Mouse (Mus musculus) left cerebral cortex, postnatal 4 days (tissue): Measurements from ENCODE around the gene Sco2. TPM values are rescaled to one million over a fixed set of nuclear protein-coding genes. Genes with fewer than 3 reads are reported as not detected.

ENCODE experiments used
- DNase-seq: peaks from one replicate; pipeline ENCODE4 v3.0.0-alpha.2; 2022
- intact Hi-C: fragments of 180-260 bp; cut with DNase I; formaldehyde crosslinking; loops from one replicate; pipeline ENCODE4 v1.15.1; 2025
- total RNA-seq, 2 experiments: library from RNA; stranded (reverse); gene quantifications; 2 replicates each; pipeline ENCODE4 v1.2.3; 2021

Sco2 gene
- total RNA-seq, 2 experiments from 2014 or later: 25.0 to 28.7 TPM

DNA sequence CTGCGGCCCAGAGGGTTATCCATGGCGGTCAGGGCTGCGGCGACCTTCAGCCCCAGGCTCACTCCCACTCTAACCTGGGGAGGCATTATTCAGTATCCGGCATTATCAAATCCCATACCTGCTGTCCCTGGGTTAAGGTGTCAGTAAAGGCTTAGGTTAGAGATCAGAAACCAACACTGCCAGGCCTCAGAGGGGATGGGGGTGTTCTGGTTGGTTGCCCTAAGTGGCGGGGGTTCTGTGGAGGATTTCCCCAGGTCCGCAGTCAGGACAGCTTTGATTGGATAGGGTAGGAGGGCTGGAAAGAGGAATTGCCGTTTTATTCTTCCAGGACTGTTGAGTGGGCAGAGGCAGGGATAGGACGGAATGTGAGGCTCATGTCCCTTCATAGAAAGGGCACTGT lies 694 bp upstream of the Sco2 start:
- intact Hi-C loops: no loop called here
- DNase-seq: no peak

DNA sequence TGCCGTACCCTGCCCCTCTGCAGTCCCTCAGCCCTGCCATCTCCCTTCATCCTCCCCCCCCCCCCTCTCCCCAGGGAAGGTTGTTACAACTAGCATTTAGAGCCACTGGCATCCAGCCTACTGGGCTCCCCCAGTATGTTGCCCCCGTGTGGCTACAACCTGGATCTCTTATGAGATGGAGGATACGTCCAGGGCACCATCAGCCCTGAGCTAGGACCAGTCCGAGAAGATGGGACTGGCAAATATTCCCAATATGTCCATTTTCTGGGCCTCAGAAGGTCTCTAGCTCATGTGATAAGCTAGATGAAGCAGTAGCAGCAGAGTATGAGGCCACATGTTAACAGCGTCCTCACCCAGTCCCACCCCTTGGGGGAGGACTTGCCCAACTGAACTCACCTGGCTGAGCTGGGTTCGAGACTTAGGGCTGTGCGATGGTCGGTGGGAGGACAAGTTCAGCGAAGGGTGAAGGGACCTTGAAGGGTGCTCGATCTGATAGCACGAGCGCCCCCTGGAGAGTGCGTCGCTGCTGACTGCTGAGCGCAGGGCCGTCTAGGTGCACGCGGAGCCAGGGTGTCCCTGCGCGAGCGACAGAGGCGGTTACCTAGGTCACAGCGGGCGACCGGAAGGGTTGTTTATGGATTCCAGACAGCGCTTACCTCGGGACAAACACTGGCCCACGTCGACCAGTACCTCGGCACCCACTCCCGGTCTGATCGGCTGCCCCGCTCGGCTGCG lies 452 bp downstream of the Sco2 start:
- DNase-seq: peak; percentile 81
- intact Hi-C loops: no loop called here

DNA sequence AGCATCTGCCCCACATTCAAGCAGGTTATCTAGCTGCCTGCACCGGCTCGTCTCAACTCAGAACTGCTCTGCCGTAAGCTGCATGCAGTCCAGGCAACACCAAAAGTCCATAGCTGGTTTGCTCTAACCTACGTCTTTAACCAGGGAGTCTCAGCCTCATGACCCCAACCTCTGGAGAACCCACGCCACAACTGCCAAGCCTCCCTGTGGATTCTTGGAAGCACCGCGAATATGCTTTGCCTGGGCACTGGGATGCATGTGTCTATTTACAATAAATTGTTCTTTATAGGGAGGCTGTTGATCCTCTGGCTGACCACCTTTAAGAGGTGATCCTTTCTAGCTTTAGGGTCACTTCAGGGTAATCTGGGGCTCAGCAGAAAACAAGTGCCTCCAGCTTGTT lies 1.1 kb downstream of the Sco2 start:
- intact Hi-C loops: no loop called here
- DNase-seq: no peak

DNA sequence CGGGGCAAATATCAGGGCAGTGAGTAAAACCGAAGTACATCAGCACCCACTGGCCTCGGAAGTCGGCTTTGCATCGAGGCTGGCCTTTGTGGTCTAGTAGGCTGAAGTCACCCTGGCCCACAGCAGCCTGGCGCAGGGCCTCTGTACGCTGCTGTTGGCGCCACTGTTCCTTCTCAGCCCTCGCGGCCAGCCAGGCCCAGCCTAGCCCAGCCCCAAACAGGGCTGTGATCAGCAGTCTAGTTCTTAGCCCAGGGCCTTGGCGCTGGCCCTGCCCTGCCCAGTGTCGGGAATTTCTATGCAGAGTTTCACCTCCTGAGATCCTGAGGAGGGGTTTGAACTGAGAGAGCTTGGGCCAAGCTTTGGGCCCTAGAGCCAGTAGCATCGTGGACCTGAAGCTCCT lies 1.6 kb downstream of the Sco2 start:
- intact Hi-C loops: no loop called here
- no peak for DNase-seq

DNA sequence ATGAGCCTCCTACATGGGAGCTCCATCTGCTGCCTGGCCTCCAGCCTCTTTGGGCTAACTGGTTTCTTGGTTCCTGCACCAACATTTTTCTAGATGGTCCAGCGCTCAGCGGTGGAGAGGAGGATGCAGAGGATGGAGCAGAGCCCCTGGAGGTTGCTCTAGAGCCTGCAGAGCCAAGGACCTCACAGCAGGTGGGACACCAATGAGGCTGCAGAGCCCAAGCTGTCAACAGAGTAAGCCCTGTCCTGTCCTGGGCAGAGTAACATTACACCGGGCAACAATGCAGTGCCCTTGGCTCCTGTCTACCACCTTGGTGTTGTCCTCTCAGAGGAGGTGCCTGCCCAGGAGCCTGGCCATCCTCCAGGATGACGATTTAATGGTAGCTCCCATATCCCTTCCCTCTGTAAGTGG lies 8.5 kb downstream of the Sco2 start:
- intact Hi-C loops: no loop called here

DNA sequence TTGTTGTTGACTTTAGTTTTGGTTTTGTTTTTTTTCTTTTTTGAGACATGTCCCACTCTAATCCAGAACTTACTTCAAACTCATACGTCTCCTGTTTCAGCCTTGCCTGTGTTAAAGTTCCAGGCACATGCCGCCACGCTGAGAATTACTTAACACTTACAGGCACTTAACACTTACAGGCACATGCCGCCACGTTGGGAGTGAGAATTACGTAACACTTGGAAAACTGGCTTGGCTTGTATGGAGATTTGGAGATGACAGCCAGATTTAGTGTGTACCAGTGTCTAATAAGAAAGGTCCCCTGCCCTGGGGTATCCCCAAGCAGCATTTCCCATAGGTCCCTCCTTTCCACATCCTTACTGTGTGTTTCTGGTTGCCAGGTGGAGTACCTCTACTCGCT lies 10.6 kb downstream of the Sco2 start:
- intact Hi-C loops: no loop called here
- no peak for DNase-seq

More for the DNA sequence above, 8.5 kb downstream of the Sco2 start:
- no peak for DNase-seq

DNA sequence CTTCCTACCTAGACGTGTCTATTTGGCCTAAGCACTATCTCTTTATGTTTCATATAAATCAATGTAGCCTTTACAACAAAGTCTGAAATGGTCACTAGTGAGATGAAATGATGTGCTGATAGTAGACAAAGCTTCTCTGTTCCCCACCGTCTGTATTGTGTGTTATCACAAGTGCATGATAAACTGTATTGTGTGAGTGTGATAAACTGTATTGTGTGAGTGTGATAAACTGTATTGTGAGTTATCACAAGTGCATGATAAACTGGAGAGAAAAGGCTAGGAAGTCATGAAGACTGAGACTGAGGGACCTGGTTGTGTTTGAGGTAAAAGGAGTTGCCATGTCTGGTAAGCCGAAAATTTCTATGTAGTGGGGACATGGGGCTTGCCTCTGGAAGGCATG lies 14.9 kb downstream of the Sco2 start:
- no peak for DNase-seq
- intact Hi-C loops: no loop called here

DNA sequence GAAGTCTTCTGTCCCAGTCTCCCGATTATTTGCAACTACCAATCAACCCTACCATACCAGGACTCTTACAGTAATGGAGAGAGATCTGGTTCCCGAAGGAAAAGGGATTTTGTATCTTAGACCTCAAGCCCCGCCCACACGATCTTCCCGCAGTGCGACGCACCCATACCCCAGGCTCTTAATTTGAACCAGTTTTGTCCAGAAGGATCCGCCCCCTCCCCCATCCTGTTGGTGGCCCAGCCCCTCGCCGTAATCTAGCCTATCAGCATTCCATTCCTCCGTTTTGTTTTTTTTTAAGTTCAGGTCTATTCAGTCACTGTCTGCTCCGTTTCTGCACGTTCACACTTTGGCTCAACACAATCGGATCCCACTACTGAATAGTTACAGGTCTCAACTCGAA lies 17.3 kb downstream of the Sco2 start:
- DNase-seq: peak; percentile 90
- intact Hi-C loops: no loop called here

DNA sequence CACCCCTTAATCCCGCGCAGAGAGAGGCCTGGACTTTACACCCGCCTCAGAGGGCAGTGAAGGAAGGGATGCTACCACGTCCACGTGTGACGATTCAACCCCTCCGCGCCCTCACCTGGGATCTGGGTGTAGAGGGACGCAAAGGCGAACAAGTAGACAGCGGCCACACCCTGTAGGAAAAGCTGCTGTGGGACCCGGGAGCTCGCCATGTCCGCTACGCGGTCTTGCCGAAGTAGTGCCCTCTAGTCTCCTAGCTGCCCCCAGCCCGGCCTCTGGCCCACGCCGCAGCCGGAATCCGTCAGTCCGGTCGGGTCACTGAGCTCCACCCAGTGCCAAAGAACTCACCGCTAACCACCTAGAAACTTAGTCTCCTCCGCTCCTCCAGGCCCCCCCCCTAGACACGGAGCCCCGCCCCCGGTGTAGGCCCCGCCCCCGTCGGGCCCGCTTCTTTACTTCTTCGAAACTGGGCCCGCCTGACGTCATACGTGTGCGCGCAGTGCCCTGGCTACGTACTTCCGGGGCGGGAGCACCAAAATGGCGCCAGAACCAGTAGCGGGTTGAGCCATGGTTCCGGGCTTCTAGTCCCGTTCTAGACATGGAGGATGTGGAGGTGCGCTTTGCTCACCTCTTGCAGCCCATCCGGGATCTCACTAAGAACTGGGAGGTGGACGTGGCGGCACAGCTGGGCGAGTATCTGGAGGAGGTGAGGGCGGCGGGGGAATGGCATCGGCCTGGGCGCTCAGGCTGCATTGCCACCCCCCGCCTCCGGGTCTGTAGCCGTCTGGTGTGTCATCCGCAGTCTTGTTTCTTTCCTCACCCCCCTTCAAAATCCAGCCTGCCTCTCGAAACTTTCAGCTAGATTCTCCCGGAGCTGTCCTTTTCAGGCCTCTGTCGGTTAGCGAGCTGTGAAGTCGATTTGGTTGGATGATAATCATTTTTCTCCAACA lies 18.1 kb downstream of the Sco2 start, which contains the start of the genes Lmf2 and Ncaph2:
Gene Lmf2, minus strand, starts transcription at position 419 of the 947 bp plus-strand sequence.
Gene Ncaph2, plus strand, starts transcription at position 479 of the 947 bp plus-strand sequence.
- peak; percentile 96 for DNase-seq
- intact Hi-C loops: no loop called here

DNA sequence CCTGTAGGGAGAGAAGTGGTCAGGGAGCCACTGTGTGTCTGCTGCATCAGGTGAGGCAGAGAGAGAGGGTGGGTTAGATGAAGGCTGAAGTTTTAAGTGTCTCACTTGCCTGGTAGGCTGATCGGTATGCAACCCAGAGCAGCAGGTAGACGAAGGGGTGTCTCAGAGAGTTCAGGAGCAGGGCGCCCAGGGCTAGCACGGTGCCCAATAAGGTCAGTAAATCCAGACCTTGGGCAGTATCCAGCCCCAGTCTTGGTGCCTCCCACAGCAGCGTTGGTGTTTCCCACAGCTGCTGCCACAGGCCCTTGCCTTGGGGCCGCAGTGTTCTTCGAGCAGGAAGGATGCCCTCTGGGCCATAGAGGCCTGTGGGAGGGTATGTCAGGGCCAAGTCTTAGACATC lies 19.2 kb downstream of the Sco2 start:
- intact Hi-C loops: no loop called here

DNA sequence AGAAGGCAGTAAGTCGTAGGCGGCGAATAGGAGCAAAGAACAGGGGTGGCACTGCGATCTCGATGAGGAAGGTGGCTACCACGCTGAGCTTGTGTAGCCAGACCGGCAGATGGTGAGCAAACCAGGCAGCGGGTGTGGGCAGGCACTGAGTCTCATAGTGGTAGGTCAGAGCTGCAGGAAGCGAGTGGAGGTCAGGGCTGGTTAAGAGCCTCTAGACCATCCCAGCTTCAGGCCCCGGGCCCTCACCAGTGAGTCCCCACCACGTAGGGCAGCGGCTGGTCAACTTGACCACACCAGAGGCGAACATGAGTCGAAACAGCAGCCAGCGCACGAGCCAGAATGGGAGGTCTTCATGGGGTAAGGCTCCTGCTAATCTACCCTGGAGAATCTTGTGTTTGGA lies 19.8 kb downstream of the Sco2 start:
- intact Hi-C loops: no loop called here
- no peak for DNase-seq

More for the DNA sequence above, 19.2 kb downstream of the Sco2 start:
- DNase-seq: no peak

DNA sequence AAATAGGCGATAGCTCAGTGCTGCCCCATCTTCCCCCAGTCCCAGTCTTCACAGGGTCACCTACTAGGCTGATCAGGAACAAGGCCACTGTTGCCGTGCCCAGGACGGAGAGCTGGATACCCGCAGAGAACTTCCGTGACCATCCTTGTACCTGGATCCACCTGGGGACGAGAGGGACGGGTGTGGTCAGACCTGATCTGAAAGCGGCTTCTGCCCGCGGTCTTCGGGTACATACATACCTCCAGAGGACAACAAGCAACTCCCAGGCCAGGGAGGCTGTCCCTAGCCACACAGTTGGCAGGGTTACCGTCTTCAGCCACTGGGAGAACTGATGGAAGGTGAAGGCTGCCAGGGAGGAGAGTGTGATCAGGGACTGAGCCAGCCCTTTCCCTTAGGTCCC lies 20.9 kb downstream of the Sco2 start:
- DNase-seq: no peak
- intact Hi-C loops: no loop called here

DNA sequence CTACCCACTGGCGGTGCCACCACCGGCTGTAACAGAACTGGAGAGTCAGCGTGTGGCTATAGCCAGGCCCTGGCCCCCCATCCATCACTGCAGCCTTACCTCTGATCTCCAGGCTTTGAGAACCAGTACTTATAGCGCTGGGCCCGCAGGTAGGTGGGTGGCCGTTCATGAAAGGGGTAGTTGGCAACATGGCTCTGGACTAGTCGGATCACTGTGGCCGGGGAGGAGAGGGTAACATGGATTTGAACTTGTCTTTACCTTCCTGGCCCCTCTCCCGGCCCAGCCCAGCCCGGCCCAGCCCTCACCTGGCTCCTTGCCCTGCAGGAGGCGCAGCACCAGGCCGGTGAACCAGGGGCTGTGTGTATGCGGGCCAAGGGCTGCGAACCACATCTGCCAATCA lies 21.6 kb downstream of the Sco2 start:
- no peak for DNase-seq
- intact Hi-C loops: no loop called here

DNA sequence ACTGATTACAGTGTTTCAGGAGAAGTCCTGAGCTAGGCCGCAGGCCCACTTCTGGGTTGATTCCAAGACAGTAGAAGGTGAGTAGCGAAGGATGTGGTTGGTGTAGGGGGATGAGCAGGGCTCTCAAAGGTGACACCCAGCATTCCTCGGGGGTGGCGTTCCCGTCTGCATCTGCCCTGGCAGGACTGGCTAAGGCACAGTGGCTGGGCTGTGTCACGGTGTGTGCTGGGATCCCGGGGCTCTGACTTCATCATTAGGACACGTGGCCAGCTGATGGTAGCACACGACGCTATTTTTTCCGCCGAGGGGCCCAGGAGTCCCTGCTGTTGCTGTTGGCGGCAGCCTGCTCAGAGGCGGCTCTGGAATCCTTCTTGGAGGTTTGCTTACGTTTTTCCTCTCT lies 22.3 kb downstream of the Sco2 start:
- intact Hi-C loops: no loop called here
- DNase-seq: no peak

DNA sequence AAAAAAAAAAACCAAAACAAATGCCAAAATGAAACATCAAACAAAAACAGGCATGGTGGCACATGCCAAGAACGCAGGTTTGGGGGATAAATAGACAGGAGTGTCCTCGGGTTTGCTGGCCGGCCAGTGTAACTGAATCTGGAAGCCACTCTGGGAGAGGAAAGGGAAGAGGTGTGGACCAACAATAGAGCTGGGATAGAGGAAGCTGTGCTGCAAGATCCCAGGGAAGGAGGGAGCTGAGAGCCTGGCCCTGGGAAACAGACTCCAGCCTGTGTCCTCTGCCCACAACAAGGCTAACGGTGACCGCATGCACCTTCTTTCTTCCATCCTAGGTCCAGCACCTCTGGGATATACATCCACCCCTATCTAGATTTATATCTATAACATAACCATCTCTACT lies 23.2 kb downstream of the Sco2 start:
- no peak for DNase-seq
- intact Hi-C loops: no loop called here

DNA sequence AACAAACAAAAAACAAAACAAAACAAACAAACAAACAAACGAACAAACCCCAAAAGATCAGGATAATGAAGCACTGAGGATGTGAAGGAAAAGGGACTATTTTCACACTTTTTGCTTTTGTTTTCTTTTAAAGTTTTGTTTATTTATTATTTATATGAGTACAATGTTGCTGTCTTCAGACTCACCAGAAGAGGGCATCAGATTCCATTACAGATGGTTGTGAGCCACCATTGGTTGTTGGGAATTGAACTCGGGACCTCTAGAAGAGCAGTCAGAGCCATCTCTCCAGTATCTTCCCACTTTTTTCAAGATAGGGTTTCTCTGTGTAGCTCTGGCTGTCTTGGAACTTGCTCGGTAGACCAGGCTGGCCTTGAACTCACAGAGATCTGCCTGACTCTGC lies 30.3 kb downstream of the Sco2 start:
- intact Hi-C loops: no loop called here
- DNase-seq: no peak

DNA sequence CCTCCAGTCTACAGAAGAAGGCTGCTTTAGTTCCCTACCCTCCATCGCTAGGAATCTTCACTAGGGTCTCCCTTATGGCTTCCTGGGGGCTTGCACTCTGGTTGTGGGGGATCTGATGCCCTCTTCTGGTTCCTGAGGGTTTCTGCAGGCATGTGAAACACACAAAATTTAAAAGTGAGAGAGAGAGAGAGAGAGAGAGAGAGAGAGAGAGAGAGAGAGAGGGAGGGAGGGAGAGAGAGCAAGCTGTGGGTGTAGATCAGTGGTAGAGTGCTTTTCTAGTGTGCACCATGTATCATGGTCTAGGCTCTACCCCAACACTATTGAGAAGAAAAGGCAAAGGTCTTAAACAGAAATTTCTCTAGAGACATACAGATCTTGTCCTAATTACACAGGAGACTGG lies 32.0 kb downstream of the Sco2 start:
- no peak for DNase-seq
- intact Hi-C loops: no loop called here

DNA sequence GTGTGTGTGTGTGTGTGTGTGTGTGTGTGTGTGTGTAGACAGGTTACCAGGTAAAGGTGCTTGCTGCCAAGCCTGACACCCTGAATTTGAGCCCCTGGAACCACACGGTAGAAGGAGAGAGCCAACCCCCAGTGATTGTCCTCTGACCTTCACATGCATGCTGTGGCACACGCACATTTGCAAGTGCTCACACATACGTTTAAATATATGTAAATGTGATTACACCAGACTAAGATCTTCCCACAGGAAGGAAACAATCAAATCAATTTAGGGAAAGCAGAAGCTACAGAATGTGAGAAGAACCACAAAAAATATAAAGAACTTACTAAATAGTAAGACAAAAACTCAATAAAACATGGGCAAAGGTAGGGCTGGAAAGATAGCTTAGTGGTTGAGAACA lies 33.5 kb downstream of the Sco2 start:
- intact Hi-C loops: no loop called here
- no peak for DNase-seq

DNA sequence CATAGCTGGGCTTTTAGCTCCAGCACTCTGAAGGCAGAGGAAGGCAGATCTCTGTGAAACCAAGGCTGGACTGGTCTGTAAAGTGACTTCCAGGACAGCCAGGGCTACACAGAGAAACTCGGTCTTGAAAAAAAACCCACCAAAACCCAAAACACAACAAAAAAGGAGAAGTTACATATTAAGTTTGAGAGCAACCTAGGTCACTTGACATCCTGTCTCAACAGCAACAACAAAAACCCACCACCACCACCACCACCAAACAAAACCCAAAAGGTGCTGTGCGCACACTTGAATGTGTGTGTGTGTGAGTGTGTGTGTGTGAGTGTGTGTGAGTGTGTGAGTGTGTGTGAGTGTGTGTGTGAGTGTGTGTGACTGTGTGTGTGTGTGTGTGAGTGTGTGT lies 34.0 kb downstream of the Sco2 start:
- no peak for DNase-seq
- intact Hi-C loops: no loop called here

DNA sequence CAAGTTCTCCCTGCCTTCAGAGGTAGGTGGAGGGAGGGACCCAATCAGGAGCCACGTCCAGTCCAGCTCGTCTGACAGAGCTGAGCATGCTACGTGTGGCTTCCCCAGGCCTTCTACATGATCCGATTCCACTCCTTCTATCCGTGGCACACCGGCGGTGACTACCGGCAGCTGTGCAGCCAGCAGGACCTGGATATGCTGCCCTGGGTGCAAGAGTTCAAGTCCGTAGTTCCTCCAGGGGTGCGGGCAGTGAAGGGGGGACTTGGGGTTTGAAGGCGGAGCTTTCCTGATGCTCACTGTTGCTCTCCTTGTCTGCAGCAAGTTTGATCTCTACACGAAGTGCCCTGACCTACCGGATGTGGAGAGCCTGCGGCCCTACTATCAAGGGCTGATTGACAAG lies 37.2 kb downstream of the Sco2 start:
- intact Hi-C loops: no loop called here

DNA sequence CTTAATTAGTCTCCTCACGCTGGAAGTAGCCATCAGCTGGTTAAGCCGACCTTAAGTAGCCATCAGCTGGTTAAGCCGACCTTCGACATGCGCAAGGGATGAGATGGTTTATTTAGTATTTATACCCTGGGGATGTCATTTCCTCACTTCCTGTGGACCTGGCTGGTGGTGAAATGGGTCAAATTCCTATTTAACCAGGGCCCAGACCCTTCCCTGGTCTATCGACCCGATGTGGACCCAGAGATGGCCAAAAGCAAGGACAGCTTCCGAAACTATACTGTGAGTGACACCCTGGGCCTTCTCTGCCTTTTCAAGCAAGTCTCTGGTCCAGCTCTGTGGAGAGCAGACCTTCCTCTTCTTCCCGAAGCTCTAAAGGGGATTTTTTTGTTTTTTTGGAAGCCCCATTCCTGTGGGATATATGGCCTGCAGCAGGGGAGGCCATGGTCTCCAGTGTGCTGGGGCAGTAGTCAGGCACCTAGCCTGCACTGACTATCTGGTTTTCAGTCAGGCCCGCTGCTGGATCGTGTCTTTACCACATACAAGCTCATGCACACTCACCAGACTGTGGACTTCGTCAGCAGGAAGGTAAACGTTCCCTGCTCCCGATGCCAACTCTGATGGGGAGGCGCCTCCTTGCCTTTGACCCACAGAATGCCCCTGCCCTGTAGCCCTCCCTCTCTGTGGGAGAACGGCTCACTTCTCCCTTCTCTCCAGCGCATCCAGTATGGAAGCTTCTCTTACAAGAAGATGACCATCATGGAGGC lies 38.7 kb downstream of the Sco2 start:
- no peak for DNase-seq

More for the DNA sequence above, 37.2 kb downstream of the Sco2 start:
- no peak for DNase-seq

More for the DNA sequence above, 38.7 kb downstream of the Sco2 start:
- intact Hi-C loops: no loop called here
